Mouse (Mus musculus) MEL (cell line): ENCODE measurements around the gene Setd5.

Experiments
- CHD1 ChIP-seq: IDR thresholded peaks from 2 replicates; pipeline ENCODE4 v1.6.1; 2012; ENCODE audit warnings: low read depth, mild to moderate bottlenecking, inconsistent platforms, low read length, improper control_type of control experiment
- CTCF ChIP-seq, 3 experiments: IDR thresholded peaks in 2 of 3; conservative IDR thresholded peaks in 1 of 3; 2 replicates each; pipeline ENCODE4 v1.5.1; 2011 to 2012; ENCODE audit warnings: low read length in 3 of 3, low read depth in 2 of 3, mild to moderate bottlenecking in 2 of 3, improper control_type of control experiment in 1 of 3, inconsistent platforms in 1 of 3, mixed read lengths in 1 of 3, moderate library complexity in 1 of 3; ENCODE audit not compliant: control insufficient read depth in 1 of 3, insufficient read depth in 1 of 3, poor library complexity in 1 of 3, severe bottlenecking in 1 of 3
- E2F4 ChIP-seq: IDR thresholded peaks from 2 replicates; pipeline ENCODE4 v1.6.1; 2011; ENCODE audit warnings: low read depth, low read length, improper control_type of control experiment, borderline replicate concordance
- ELF1 ChIP-seq: IDR thresholded peaks from 2 replicates; pipeline ENCODE4 v1.6.1; 2014; ENCODE audit warnings: low read depth, mild to moderate bottlenecking, inconsistent platforms, low read length, improper control_type of control experiment, moderate library complexity
- GATA1 ChIP-seq: IDR thresholded peaks from 2 replicates; pipeline ENCODE4 v1.6.1; 2011; ENCODE audit warnings: low read depth, low read length, improper control_type of control experiment
- HCFC1 ChIP-seq: IDR thresholded peaks from 2 replicates; pipeline ENCODE4 v1.6.1; 2012; ENCODE audit warnings: low read depth, mild to moderate bottlenecking, inconsistent platforms, low read length, improper control_type of control experiment, moderate library complexity
- MYC ChIP-seq: IDR thresholded peaks from 2 replicates; pipeline ENCODE4 v1.6.1; 2011; ENCODE audit warnings: low read depth, mild to moderate bottlenecking, low read length, improper control_type of control experiment, moderate library complexity
- POLR2A ChIP-seq, 2 experiments: IDR thresholded peaks; 2 replicates each; pipeline ENCODE4 v1.6.1; 2011 to 2012; ENCODE audit warnings: low read length in 2 of 2, mild to moderate bottlenecking in 2 of 2, control low read depth in 1 of 2, improper control_type of control experiment in 1 of 2, low read depth in 1 of 2, moderate library complexity in 1 of 2; ENCODE audit not compliant: control insufficient read depth in 1 of 2, insufficient read depth in 1 of 2, poor library complexity in 1 of 2
- POLR2AphosphoS2 ChIP-seq: IDR thresholded peaks from 2 replicates; pipeline ENCODE4 v1.6.1; 2011; ENCODE audit warnings: low read length, improper control_type of control experiment
- SMC3 ChIP-seq: IDR thresholded peaks from 2 replicates; pipeline ENCODE4 v1.6.1; 2011; ENCODE audit warnings: low read depth, low read length, improper control_type of control experiment
- TCF12 ChIP-seq: IDR thresholded peaks from 2 replicates; pipeline ENCODE4 v1.6.1; 2014; ENCODE audit warnings: low read depth, mild to moderate bottlenecking, inconsistent platforms, low read length, improper control_type of control experiment, moderate library complexity
- ZMIZ1 ChIP-seq: IDR thresholded peaks from 2 replicates; pipeline ENCODE4 v1.6.1; 2012; ENCODE audit warnings: low read depth, mild to moderate bottlenecking, inconsistent platforms, low read length, improper control_type of control experiment, moderate library complexity

GRCm38 (mm10) chr6:113075261-113075660, 1.9 kb upstream of the Setd5 start:
- TF ChIP-seq HCFC1 (no peak), TCF12 (no peak), POLR2A (IDR thresholded peaks at IDR 0.05; ENCODE audit: control insufficient read depth in 1 of 2, insufficient read depth in 1 of 2, low read depth in 1 of 2, low read length in 2 of 2, poor library complexity in 1 of 2) (no peak), CTCF (IDR thresholded peaks at IDR 0.05 in 2 of 3, conservative IDR thresholded peaks at IDR 0.05 in 1 of 3; ENCODE audit: control insufficient read depth in 1 of 3, insufficient read depth in 1 of 3, low read depth in 2 of 3, low read length in 3 of 3, poor library complexity in 1 of 3, severe bottlenecking in 1 of 3) (no peak), SMC3 (no peak), ZMIZ1 (no peak), POLR2AphosphoS2 (no peak), E2F4 (no peak), CHD1 (no peak), ELF1 (no peak), MYC (no peak), GATA1 (no peak)
